Mouse (Mus musculus) myocyte (in vitro differentiated cells): ENCODE results near the gene Zfp423. TPM values are rescaled to one million over a fixed set of nuclear protein-coding genes. Genes with fewer than 3 reads are reported as not detected.

Source experiments
- H3K27me3 ChIP-seq: one replicate; pipeline ENCODE4 v1.6.1; 2011; ENCODE audit not compliant: control insufficient read depth, insufficient read depth, insufficient read length
- H3K36me3 ChIP-seq: one replicate; pipeline ENCODE4 v1.6.1; 2011; ENCODE audit not compliant: control insufficient read depth, insufficient read depth
- H3K4me2 ChIP-seq: one replicate; pipeline ENCODE4 v1.6.1; 2011; ENCODE audit warnings: low read depth, control low read depth
- H3K4me3 ChIP-seq: one replicate; pipeline ENCODE4 v1.5.1; 2011; ENCODE audit warnings: mild to moderate bottlenecking, control low read depth, moderate library complexity
- H3K79me2 ChIP-seq: one replicate; pipeline ENCODE4 v1.6.1; 2011; ENCODE audit not compliant: control insufficient read depth, insufficient read depth
- H3ac ChIP-seq: one replicate; pipeline ENCODE4 v1.6.1; 2011; ENCODE audit not compliant: control insufficient read depth, insufficient read length
- CEBPB ChIP-seq: IDR thresholded peaks from 2 replicates; pipeline ENCODE4 v1.6.1; 2011; ENCODE audit warnings: mild to moderate bottlenecking, moderate library complexity; ENCODE audit not compliant: poor library complexity, insufficient read depth, severe bottlenecking
- E2F4 ChIP-seq: IDR thresholded peaks from one replicate; pipeline ENCODE4 v1.6.1; 2011; ENCODE audit warnings: mild to moderate bottlenecking, control low read depth, moderate library complexity; ENCODE audit not compliant: insufficient read depth
- MAX ChIP-seq: IDR thresholded peaks from one replicate; pipeline ENCODE4 v1.6.1; 2011; ENCODE audit warnings: low read depth, mild to moderate bottlenecking, control low read depth
- MYOD1 ChIP-seq, 3 experiments: IDR thresholded peaks; one replicate each; pipeline ENCODE4 v1.6.1; 2011; ENCODE audit warnings: control low read depth in 2 of 3, low read depth in 2 of 3, mild to moderate bottlenecking in 2 of 3, moderate library complexity in 1 of 3; ENCODE audit not compliant: insufficient read length in 2 of 3, control insufficient read depth in 1 of 3
- MYOG ChIP-seq, 3 experiments: IDR thresholded peaks; one replicate each; pipeline ENCODE4 v1.6.1; 2011; ENCODE audit warnings: control low read depth in 2 of 3, low read depth in 2 of 3, mild to moderate bottlenecking in 2 of 3; ENCODE audit not compliant: insufficient read length in 2 of 3, control insufficient read depth in 1 of 3, insufficient read depth in 1 of 3
- POLR2A ChIP-seq: IDR thresholded peaks from one replicate; pipeline ENCODE4 v1.6.1; 2011; ENCODE audit warnings: low read depth, mild to moderate bottlenecking, control low read depth, moderate library complexity; ENCODE audit not compliant: insufficient read length
- POLR2AphosphoS2 ChIP-seq: IDR thresholded peaks from one replicate; pipeline ENCODE4 v1.6.1; 2011; ENCODE audit warnings: low read depth, control low read depth; ENCODE audit not compliant: insufficient read length
- REST ChIP-seq: IDR thresholded peaks from one replicate; pipeline ENCODE4 v1.6.1; 2011; ENCODE audit warnings: mild to moderate bottlenecking, control low read depth, moderate library complexity; ENCODE audit not compliant: insufficient read depth, insufficient read length
- SRF ChIP-seq: IDR thresholded peaks from one replicate; pipeline ENCODE4 v1.6.1; 2011; ENCODE audit warnings: low read depth; ENCODE audit not compliant: control insufficient read depth, insufficient read length
- TCF12 ChIP-seq: IDR thresholded peaks from one replicate; pipeline ENCODE4 v1.6.1; 2011; ENCODE audit warnings: mild to moderate bottlenecking, control low read depth; ENCODE audit not compliant: poor library complexity, insufficient read depth, severe bottlenecking
- TCF3 ChIP-seq: IDR thresholded peaks from one replicate; pipeline ENCODE4 v1.6.1; 2011; ENCODE audit warnings: low read depth, control low read depth; ENCODE audit not compliant: insufficient read length
- USF1 ChIP-seq: IDR thresholded peaks from one replicate; pipeline ENCODE4 v1.6.1; 2011; ENCODE audit warnings: low read depth, mild to moderate bottlenecking, control low read depth, moderate library complexity
- polyA plus RNA-seq: library from polyadenylated mRNA; unstranded; fragments of >200 nt; fragmentation: generic; extraction: Trizol; gene quantifications from one replicate; pipeline ENCODE4 v1.2.1, GENCODE M21; 2012; ENCODE audit warnings: missing spikeins

The Zfp423 gene
- polyA plus RNA-seq, 1 experiment: 0.04 TPM

GRCm38 (mm10) chr8:87958451-87959319 lies 710 bp downstream of the Zfp423 start:
- Histone ChIP-seq H3K27me3 (peaks cover 46% of the 10 kb centered on the region), H3K4me3 (no peak overlapping the region), H3K36me3 (no peaks in the 10 kb centered on the region), H3ac (peak overlapping the region; percentile 52), H3K4me2 (peak overlapping the region; percentile 71), H3K79me2 (no peaks in the 10 kb centered on the region)
- TF ChIP-seq POLR2A: peak; percentile 67
- TF ChIP-seq REST: no peak
- TF ChIP-seq CEBPB: no peak
- peak; percentile 40 for TF ChIP-seq E2F4
- no peak for TF ChIP-seq USF1
- peak in 1 of 3 experiments; percentile 0 for TF ChIP-seq MYOG (IDR thresholded peaks at IDR 0.05; ENCODE audit: control insufficient read depth in 1 of 3, insufficient read depth in 1 of 3, insufficient read length in 2 of 3, low read depth in 2 of 3)

- H3K4me2 ChIP-seq: peak overlapping the region; percentile 70
- no peaks in the 10 kb centered on the region for H3K79me2 ChIP-seq
- H3K4me3 ChIP-seq: no peak overlapping the region
- peaks cover 46% of the 10 kb centered on the region for H3K27me3 ChIP-seq
- TF ChIP-seq USF1 (no peak), TCF3 (no peak), POLR2A (no peak), MAX (no peak), REST (no peak), MYOG (IDR thresholded peaks at IDR 0.05; ENCODE audit: control insufficient read depth in 1 of 3, insufficient read depth in 1 of 3, insufficient read length in 2 of 3, low read depth in 2 of 3) (no peak), SRF (no peak), E2F4 (no peak)
- no peak overlapping the region for H3ac ChIP-seq
- no peaks in the 10 kb centered on the region for H3K36me3 ChIP-seq
Measured at GRCm38 (mm10) chr8:87957871-87958450, 1.4 kb downstream of the Zfp423 start.

GRCm38 (mm10) chr8:87956001-87956400 lies 3.4 kb downstream of the Zfp423 start:
- H3K79me2 ChIP-seq: no peaks in the 10 kb centered on the region
- TF ChIP-seq USF1 (no peak), MYOG (IDR thresholded peaks at IDR 0.05; ENCODE audit: control insufficient read depth in 1 of 3, insufficient read depth in 1 of 3, insufficient read length in 2 of 3, low read depth in 2 of 3) (no peak), CEBPB (no peak), MYOD1 (IDR thresholded peaks at IDR 0.05; ENCODE audit: control insufficient read depth in 1 of 3, insufficient read length in 2 of 3, low read depth in 2 of 3) (no peak), MAX (no peak), POLR2A (no peak), POLR2AphosphoS2 (no peak), E2F4 (no peak), TCF12 (no peak), SRF (no peak), TCF3 (no peak), REST (no peak)
- H3ac ChIP-seq: no peak overlapping the region
- H3K36me3 ChIP-seq: no peaks in the 10 kb centered on the region
- peaks cover 36% of the 10 kb centered on the region for H3K27me3 ChIP-seq
- H3K4me3 ChIP-seq: no peak overlapping the region
- H3K4me2 ChIP-seq: no peak overlapping the region

- H3K4me3 ChIP-seq: no peak overlapping the region
- TF ChIP-seq CEBPB (no peak), SRF (no peak), POLR2A (no peak), USF1 (no peak), E2F4 (no peak), MAX (no peak), POLR2AphosphoS2 (no peak)
- H3K4me2 ChIP-seq: no peak overlapping the region
- H3K36me3 ChIP-seq: no peaks in the 10 kb centered on the region
- H3K79me2 ChIP-seq: no peaks in the 10 kb centered on the region
- peaks cover 16% of the 10 kb centered on the region for H3K27me3 ChIP-seq
- no peak overlapping the region for H3ac ChIP-seq
Measured at GRCm38 (mm10) chr8:87953473-87953872, 5.9 kb downstream of the Zfp423 start.

GRCm38 (mm10) chr8:87952298-87952697 lies 7.1 kb downstream of the Zfp423 start:
- Histone ChIP-seq H3K4me2 (no peak overlapping the region), H3K4me3 (no peak overlapping the region), H3K27me3 (peaks cover 12% of the 10 kb centered on the region), H3K79me2 (no peaks in the 10 kb centered on the region), H3K36me3 (no peaks in the 10 kb centered on the region), H3ac (no peak overlapping the region)
- TF ChIP-seq MYOD1 (IDR thresholded peaks at IDR 0.05; ENCODE audit: control insufficient read depth in 1 of 3, insufficient read length in 2 of 3, low read depth in 2 of 3): no peak
- TF ChIP-seq POLR2AphosphoS2: no peak
- TF ChIP-seq CEBPB: no peak
- no peak for TF ChIP-seq TCF12
- TF ChIP-seq MAX: no peak
- no peak for TF ChIP-seq SRF
- no peak for TF ChIP-seq POLR2A
- no peak for TF ChIP-seq REST
- no peak for TF ChIP-seq TCF3
- no peak for TF ChIP-seq USF1
- TF ChIP-seq E2F4: no peak
- no peak for TF ChIP-seq MYOG (IDR thresholded peaks at IDR 0.05; ENCODE audit: control insufficient read depth in 1 of 3, insufficient read depth in 1 of 3, insufficient read length in 2 of 3, low read depth in 2 of 3)
